Mouse (Mus musculus) hindbrain, embryonic 14.5 days (tissue): ENCODE measurements at regions not wholly inside any gene's neighbourhood (a gene's known extent, or its start where the extent isn't known, plus 50 kb on each side); places are given as distances from the start of the nearest gene placed in this dataset.

Experiments
- ATAC-seq: fragments of 200-750 bp; cut with Nextera tagmentation; 2 replicates; pipeline ENCODE4 v1.8.0; 2017; ENCODE audit warnings: moderate number of reproducible peaks, mild to moderate bottlenecking, moderate TSS enrichment, moderate library complexity; ENCODE audit not compliant: low FRiP score
- DNase-seq: peaks from one replicate; pipeline ENCODE4 v3.0.0-alpha.2; 2015; ENCODE audit warnings: low spot score
- H3K27ac ChIP-seq: fragments of 300-500 bp; sonication (generic); 2 replicates; pipeline ENCODE4 v1.5.1; 2014; ENCODE audit warnings: mild to moderate bottlenecking, moderate library complexity
- H3K27me3 ChIP-seq: fragments of 300-500 bp; sonication (generic); 2 replicates; pipeline ENCODE4 v1.6.1; 2014; ENCODE audit warnings: mild to moderate bottlenecking, low read length, mixed read lengths; ENCODE audit not compliant: control insufficient read depth, insufficient read depth
- H3K36me3 ChIP-seq: fragments of 300-500 bp; sonication (generic); replicated peaks from 2 replicates; pipeline ENCODE4 v1.6.1; 2014; ENCODE audit not compliant: control insufficient read depth, insufficient read depth
- H3K4me1 ChIP-seq: fragments of 300-500 bp; sonication (generic); replicated peaks from 2 replicates; pipeline ENCODE4 v1.6.1; 2014; ENCODE audit warnings: antibody characterized with exemption, low read length, mixed read lengths; ENCODE audit not compliant: control insufficient read depth, insufficient read depth
- H3K4me2 ChIP-seq: fragments of 300-500 bp; sonication (generic); replicated peaks from 2 replicates; pipeline ENCODE4 v1.6.1; 2014; ENCODE audit warnings: mild to moderate bottlenecking, moderate library complexity
- H3K4me3 ChIP-seq: fragments of 300-500 bp; sonication (generic); replicated peaks from 2 replicates; pipeline ENCODE4 v1.5.1; 2014; ENCODE audit warnings: mild to moderate bottlenecking, low read length
- H3K9ac ChIP-seq: fragments of 300-500 bp; sonication (generic); 2 replicates; pipeline ENCODE4 v1.6.1; 2014
- H3K9me3 ChIP-seq: fragments of 300-500 bp; sonication (generic); 2 replicates; pipeline ENCODE4 v1.6.1; 2016; ENCODE audit warnings: low read length; ENCODE audit not compliant: control insufficient read depth
- WGBS: fragments of 180-500 bp; shearing (Covaris S2); extraction: QIAGEN DNeasy Blood & Tissue Kit; methylation state at CpG from one replicate; pipeline ENCODE4 v1.1.7; 2014; 5-methylcytosine and 5-hydroxymethylcytosine counted together

- Histone ChIP-seq H3K9ac (no peak overlapping the region), H3K36me3 (no peaks in the 10 kb centered on the region), H3K9me3 (no peaks in the 10 kb centered on the region), H3K4me1 (peaks cover 4% of the 10 kb centered on the region; the same call in 1 of the 2 replicates), H3K27me3 (no peaks in the 10 kb centered on the region), H3K27ac (no peak overlapping the region), H3K4me3 (no peak overlapping the region), H3K4me2 (no peak overlapping the region)
- ATAC-seq (no peak), DNase-seq (no peak)
- 84% methylated on average over 5 of the region's 5 CpGs for WGBS
Measured at GRCm38 (mm10) chr5:112053600-112054155, 198.6 kb downstream of the Cryba4 start.

GRCm38 (mm10) chr5:112055018-112055417 lies 197.3 kb downstream of the Cryba4 start:
- DNase-seq = no peak
- H3K36me3 ChIP-seq = no peaks in the 10 kb centered on the region
- no peak for ATAC-seq
- WGBS = 54% methylated on average over 4 of the region's 4 CpGs
- H3K4me1 ChIP-seq = 0 out of 2 replicates have a peak, but pooled peaks cover 4% of the 10 kb centered on the region
- no peaks in the 10 kb centered on the region for H3K27me3 ChIP-seq
- H3K4me3 ChIP-seq = no peak overlapping the region
- no peaks in the 10 kb centered on the region for H3K9me3 ChIP-seq
- H3K4me2 ChIP-seq = no peak overlapping the region
- H3K27ac ChIP-seq = no peak overlapping the region
- H3K9ac ChIP-seq = no peak overlapping the region

- Histone ChIP-seq H3K9ac (no peak overlapping the region), H3K27me3 (no peaks in the 10 kb centered on the region), H3K4me3 (no peak overlapping the region), H3K4me2 (no peak overlapping the region), H3K9me3 (no peaks in the 10 kb centered on the region), H3K4me1 (no peaks in the 10 kb centered on the region), H3K36me3 (no peaks in the 10 kb centered on the region), H3K27ac (no peak overlapping the region)
- DNase-seq (no peak), ATAC-seq (no peak)
- WGBS = 87% methylated on average over 13 of the region's 13 CpGs
Measured at GRCm38 (mm10) chr5:112069917-112070316, 182.4 kb downstream of the Cryba4 start.

GRCm38 (mm10) chr5:112072456-112072855 lies 179.9 kb downstream of the Cryba4 start:
- Histone ChIP-seq H3K9me3 (no peaks in the 10 kb centered on the region), H3K9ac (no peak overlapping the region)
- 67% methylated on average over 4 of the region's 4 CpGs for WGBS

GRCm38 (mm10) chr5:112077097-112077496 lies 175.2 kb downstream of the Cryba4 start:
- DNase-seq = no peak
- 29% methylated on average over 14 of the region's 14 CpGs for WGBS

More at GRCm38 (mm10) chr5:112072456-112072855, 179.9 kb downstream of the Cryba4 start:
- no peak for ATAC-seq
- Histone ChIP-seq H3K4me1 (peaks cover 8% of the 10 kb centered on the region; the same call in 1 of the 2 replicates), H3K27me3 (no peaks in the 10 kb centered on the region), H3K36me3 (no peaks in the 10 kb centered on the region), H3K27ac (no peak overlapping the region), H3K4me3 (no peak overlapping the region), H3K4me2 (no peak overlapping the region)
- DNase-seq = no peak

GRCm38 (mm10) chr5:112077840-112078600 lies 174.3 kb downstream of the Cryba4 start:
- H3K4me3 ChIP-seq = no peak overlapping the region
- no peaks in the 10 kb centered on the region; the same call in 1 of the 2 replicates for H3K9me3 ChIP-seq
- DNase-seq = no peak
- H3K27ac ChIP-seq = no peak overlapping the region
- 83% methylated on average over 19 of the region's 19 CpGs for WGBS
- H3K4me1 ChIP-seq = peaks cover 8% of the 10 kb centered on the region; the same call in 1 of the 2 replicates
- H3K36me3 ChIP-seq = no peaks in the 10 kb centered on the region
- H3K9ac ChIP-seq = no peak overlapping the region
- H3K4me2 ChIP-seq = no peak overlapping the region
- no peak for ATAC-seq
- H3K27me3 ChIP-seq = no peaks in the 10 kb centered on the region

More at GRCm38 (mm10) chr5:112077097-112077496, 175.2 kb downstream of the Cryba4 start:
- H3K27ac ChIP-seq = no peak overlapping the region
- H3K36me3 ChIP-seq = no peaks in the 10 kb centered on the region
- H3K9me3 ChIP-seq = no peaks in the 10 kb centered on the region; the same call in 1 of the 2 replicates
- no peak overlapping the region for H3K4me3 ChIP-seq
- H3K4me2 ChIP-seq = no peak overlapping the region
- ATAC-seq = no peak
- H3K27me3 ChIP-seq = no peaks in the 10 kb centered on the region
- H3K9ac ChIP-seq = 0 out of 2 replicates have a peak overlapping the region, but pooled peaks have one; percentile 8
- peaks cover 8% of the 10 kb centered on the region; the same call in 1 of the 2 replicates for H3K4me1 ChIP-seq

- 63% methylated on average over 6 of the region's 6 CpGs for WGBS
Measured at GRCm38 (mm10) chr5:112081006-112081405, 171.3 kb downstream of the Cryba4 start.

GRCm38 (mm10) chr5:112091867-112092535 lies 160.3 kb downstream of the Cryba4 start:
- no peaks in the 10 kb centered on the region for H3K9me3 ChIP-seq
- no peak overlapping the region for H3K4me2 ChIP-seq
- no peaks in the 10 kb centered on the region for H3K36me3 ChIP-seq
- 78% methylated on average over 7 of the region's 7 CpGs for WGBS
- H3K4me1 ChIP-seq = no peaks in the 10 kb centered on the region
- DNase-seq (peak; percentile 71), ATAC-seq (peak; percentile 46; the same call in 1 of the 2 replicates)
- H3K4me3 ChIP-seq = no peak overlapping the region
- no peaks in the 10 kb centered on the region for H3K27me3 ChIP-seq
- H3K27ac ChIP-seq = no peak overlapping the region
- no peak overlapping the region for H3K9ac ChIP-seq

More at GRCm38 (mm10) chr5:112081006-112081405, 171.3 kb downstream of the Cryba4 start:
- Histone ChIP-seq H3K4me1 (peaks cover 8% of the 10 kb centered on the region; the same call in 1 of the 2 replicates), H3K4me2 (no peak overlapping the region), H3K9me3 (no peaks in the 10 kb centered on the region; the same call in 1 of the 2 replicates), H3K27me3 (no peaks in the 10 kb centered on the region), H3K4me3 (no peak overlapping the region), H3K9ac (no peak overlapping the region), H3K27ac (no peak overlapping the region), H3K36me3 (no peaks in the 10 kb centered on the region)
- ATAC-seq = no peak
- no peak for DNase-seq
